Mouse (Mus musculus) A20 (cell line): ENCODE results near the gene Olfr545.
"Not testable (repeated sequence)": the region's sequence is repeated elsewhere in the genome, so short reads cannot be mapped to it uniquely, and the experiment has no call there.

Experiments used
- DNase-seq: peaks from one replicate; pipeline ENCODE4 v3.0.0-alpha.2; 2011; ENCODE audit warnings: low read depth, low spot score

Olfr545 gene

GRCm38 (mm10) chr7:102499473-102499872 lies at the start of gene Olfr545:
Gene Olfr545, minus strand, starts transcription at chr7:102499573.
- DNase-seq, result no peak

DNA sequence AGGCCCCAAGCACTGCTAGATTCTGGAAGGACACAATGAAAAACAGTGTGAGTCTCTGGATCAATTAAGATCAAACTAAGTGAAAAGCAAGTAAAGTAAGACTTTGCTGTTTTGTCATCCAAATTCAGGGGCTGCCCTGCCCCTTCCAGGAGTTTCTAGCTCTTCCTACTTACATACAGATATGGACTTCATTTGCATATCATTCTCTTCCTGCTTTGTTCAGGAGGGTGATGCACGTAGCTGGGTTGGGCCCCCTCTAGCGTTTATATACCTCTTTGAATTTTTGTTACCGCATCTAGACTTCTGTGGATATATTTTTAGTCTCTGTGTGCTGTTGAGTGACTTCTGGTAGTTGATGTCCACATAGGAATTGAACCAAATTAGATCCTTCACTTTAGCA lies 41.9 kb upstream of the Olfr545 start:
- no peak for DNase-seq

DNA sequence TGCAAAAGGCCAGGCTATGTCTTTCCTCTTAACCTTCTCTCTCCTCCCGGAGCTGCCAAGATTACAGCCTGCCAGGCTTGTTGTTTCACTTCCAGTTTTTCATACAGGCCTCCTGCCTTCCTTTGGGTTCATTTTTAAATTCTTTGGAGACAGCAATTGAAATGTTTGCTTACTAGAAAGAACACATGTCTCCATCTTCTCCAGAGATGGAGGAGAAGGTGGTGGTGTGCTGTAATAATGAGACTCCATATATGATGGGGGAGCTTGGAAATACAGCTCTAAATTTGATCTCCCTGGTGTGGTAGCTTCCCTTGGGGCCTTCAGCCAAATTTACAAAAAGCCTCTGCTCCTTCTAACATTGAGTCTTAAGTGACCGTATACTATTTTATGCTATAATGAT lies 41.2 kb upstream of the Olfr545 start, which contains the start of gene Olfr548-ps1:
TSS of gene Olfr548-ps1 (plus strand) at position 301 of the 400 bp plus-strand sequence.
- DNase-seq, result no peak

DNA sequence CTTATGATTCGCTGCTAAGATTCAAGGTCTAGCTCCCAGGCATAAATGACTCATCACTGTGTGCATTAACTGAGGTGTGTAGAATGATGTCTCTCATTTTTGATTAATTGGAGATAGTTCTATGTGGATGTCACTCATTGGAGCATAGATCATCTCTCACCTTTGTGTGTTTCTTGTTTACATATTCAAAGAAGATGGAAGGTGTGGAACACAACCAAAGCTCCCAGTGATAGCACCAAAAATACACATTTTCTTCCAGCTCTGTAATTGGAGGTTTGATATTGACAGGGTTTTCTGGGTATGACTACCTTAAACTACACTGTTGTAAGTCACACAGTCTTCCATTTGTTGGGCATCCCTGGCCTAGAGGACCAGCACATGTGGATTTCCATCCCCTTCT lies 35.1 kb upstream of the Olfr545 start, which contains the start of gene Olfr547:
TSS of gene Olfr547 (plus strand) at position 301 of the 400 bp plus-strand sequence.
- no peak for DNase-seq

GRCm38 (mm10) chr7:102529052-102529451 lies 29.7 kb upstream of the Olfr545 start:
- DNase-seq, result no peak

DNA sequence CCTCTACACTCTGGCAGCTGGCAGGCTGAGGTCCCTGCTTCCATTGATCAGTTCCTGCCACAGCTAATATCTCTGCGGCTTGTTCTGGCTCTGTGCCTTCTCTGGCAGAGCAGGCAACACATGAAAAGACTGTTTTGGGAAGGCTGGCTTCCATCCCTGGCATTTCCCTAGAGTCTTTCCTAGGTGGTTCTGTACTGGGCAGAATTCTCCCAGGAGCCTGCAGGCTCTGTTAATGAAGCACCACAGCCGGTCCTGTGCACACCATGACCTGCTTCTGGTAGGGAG lies 17.6 kb upstream of the Olfr545 start:
- no peak for DNase-seq

- DNase-seq, result no peak
Observed at GRCm38 (mm10) chr7:102516261-102517050, 17.1 kb upstream of the Olfr545 start.

GRCm38 (mm10) chr7:102514144-102514543 lies 14.8 kb upstream of the Olfr545 start:
- peak; percentile 27 for DNase-seq

GRCm38 (mm10) chr7:102512814-102513435 lies 13.6 kb upstream of the Olfr545 start:
- DNase-seq, result peak; percentile 88

GRCm38 (mm10) chr7:102511927-102512326 lies 12.6 kb upstream of the Olfr545 start:
- peak; percentile 16 for DNase-seq

- no peak for DNase-seq
Observed at GRCm38 (mm10) chr7:102509726-102510125, 10.4 kb upstream of the Olfr545 start.

- DNase-seq, result no peak
Observed at GRCm38 (mm10) chr7:102508666-102509065, 9.3 kb upstream of the Olfr545 start.

GRCm38 (mm10) chr7:102508066-102508465 lies 8.7 kb upstream of the Olfr545 start:
- no peak for DNase-seq

- DNase-seq, result peak; percentile 74
Observed at GRCm38 (mm10) chr7:102506848-102507247, 7.5 kb upstream of the Olfr545 start.

GRCm38 (mm10) chr7:102501986-102502385 lies 2.6 kb upstream of the Olfr545 start:
- no peak for DNase-seq

DNA sequence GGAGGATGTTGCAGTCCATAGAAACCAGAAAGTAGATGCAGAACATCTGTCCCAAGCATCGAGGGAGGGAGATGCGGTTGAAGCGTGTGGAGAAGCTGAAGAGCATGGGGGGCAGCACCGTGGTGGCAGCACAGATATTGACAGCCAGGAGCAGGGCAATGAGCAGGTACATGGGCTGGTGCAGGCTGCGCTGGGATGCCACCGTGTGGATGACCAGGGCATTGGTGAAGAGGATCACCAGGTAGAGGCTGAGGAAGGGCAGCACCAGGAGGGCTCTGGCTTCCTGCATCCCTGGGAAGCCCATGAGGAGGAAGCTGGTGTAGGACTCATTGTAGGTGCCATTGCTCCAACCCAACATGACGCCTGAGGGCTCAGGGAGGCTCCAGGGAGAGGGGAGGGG lies 5.0 kb downstream of the Olfr545 start:
- DNase-seq, result not testable (repeated sequence)

GRCm38 (mm10) chr7:102488161-102488560 lies 11.2 kb downstream of the Olfr545 start, which contains the start of gene Olfr544:
Gene Olfr544, minus strand, starts transcription at chr7:102488313.
- DNase-seq, result no peak

DNA sequence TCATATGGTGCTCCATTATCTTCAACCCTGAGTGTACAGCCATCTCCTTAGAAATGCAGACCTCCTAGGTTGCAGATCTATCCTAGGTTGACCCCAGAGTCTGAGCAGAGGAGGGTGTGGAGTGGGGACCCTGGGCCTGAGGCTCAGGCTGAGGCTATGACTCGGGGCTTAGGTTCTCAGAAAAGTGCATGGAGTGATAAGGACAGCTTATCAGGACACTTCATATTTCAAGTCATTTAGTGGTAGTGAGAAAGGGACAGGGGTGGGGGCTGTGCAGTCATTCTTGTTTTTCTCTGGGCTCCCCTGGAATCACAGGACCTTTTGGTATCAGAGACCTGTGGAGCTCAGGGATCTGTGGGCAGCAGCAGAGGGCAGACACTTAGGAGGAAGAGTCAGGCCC lies 13.3 kb downstream of the Olfr545 start:
- no peak for DNase-seq

- not testable (repeated sequence) for DNase-seq
Observed at GRCm38 (mm10) chr7:102484766-102485165, 14.6 kb downstream of the Olfr545 start.

DNA sequence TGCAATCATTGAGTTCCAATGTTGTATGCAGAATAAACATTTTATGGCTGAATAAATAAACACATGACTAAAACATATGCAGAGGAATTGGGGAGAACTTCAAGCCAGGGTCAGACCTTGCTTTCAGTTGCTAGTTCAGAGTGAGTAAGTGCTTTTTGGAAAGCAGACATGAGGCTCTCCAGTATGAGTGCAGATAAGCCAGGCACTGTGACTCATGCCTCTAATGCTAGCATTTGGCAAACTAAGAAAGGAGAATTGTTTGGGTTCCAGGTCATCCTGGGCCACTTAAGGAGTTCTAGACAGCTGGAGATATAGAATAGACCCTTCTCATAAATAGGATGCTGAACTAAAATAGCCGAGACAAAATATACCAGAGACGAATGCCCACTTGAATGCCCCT lies 15.7 kb downstream of the Olfr545 start:
- no peak for DNase-seq

- DNase-seq, result no peak
Observed at GRCm38 (mm10) chr7:102481579-102481978, 17.8 kb downstream of the Olfr545 start, which contains the start of gene Olfr543. Gene Olfr543, minus strand, starts transcription at chr7:102481679.

DNA sequence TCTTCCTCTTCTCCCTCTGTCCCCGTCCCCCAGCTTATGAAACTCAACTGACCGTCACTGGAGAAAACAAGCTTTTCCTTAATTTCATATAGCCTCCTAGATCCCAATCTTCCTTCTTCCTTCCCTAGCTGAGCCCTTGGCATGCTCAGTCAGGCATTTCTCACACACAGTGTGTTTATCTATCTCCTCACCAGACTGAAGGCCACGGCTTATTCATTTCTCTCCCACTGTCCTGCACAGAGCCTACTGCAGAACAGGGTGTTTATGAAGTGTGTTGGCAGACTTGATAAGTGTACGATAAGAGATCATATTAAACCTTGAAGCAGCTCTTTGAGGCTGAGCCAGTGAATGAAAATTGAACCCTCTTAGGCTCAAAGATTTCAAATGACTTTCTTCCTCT lies 18.6 kb downstream of the Olfr545 start:
- DNase-seq, result no peak
